Mouse (Mus musculus): ENCODE measurements around the gene Pibf1.

Gene Pibf1

GRCm38 (mm10) chr14:99141786-99142633 lies 42.8 kb downstream of the Pibf1 start:
- peak; percentile 81 for DNase-seq

- no peak for DNase-seq
Measured at GRCm38 (mm10) chr14:99146841-99147240, 47.6 kb downstream of the Pibf1 start.

DNA sequence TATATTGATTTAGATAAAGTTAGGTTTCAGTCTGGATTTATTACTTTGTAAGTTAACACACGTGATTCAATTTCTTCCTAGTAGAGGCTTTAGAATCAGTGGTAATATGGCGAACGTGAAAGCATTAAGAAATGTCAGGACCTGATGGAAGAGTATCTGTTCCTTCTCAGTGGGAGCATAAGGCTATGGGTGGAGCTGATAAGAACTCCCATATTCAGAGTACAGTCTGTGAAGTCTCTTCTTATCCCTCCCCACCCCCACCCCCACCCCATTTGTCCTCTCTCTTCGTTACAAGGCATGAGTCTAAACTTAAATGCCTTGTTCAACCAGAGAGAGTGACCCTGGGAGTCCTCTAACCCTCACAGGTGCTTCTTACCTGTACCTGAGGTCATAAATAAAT lies 53.5 kb downstream of the Pibf1 start:
- no peak for DNase-seq

- no peak for DNase-seq
Measured at GRCm38 (mm10) chr14:99159940-99160339, 60.7 kb downstream of the Pibf1 start.

- DNase-seq = no peak
Measured at GRCm38 (mm10) chr14:99163051-99163450, 63.8 kb downstream of the Pibf1 start.

DNA sequence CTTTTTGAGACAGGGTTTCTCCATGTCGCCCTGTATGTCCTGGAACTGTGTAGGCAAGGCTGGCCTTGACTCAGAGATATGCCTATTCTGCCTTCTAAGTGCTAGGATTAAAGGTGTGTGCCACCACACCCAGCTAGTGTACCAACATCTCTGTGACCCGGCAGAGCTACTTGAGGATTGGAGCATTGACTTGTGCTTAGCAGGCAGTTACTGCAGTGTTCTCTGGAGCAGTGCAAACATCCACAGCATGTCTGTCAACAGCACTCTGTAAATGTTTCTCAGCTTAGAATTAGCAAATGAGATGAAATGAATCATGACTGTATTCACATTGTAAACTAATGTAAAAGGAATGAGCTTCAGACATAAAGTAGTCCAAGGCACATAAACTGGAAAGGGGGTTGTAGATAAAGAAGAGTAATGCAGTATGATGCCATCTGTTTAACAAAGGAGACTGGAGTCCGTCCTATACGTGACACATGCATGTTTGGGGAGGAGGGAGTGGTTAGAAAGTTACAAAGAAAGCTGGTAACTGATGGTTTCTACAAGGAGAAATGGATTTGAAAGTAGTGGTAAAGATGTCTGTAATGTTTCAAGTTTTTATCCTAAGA lies 75.0 kb downstream of the Pibf1 start:
- DNase-seq = no peak

- peak; percentile 27 for DNase-seq
Measured at GRCm38 (mm10) chr14:99176559-99176958, 77.3 kb downstream of the Pibf1 start.

DNA sequence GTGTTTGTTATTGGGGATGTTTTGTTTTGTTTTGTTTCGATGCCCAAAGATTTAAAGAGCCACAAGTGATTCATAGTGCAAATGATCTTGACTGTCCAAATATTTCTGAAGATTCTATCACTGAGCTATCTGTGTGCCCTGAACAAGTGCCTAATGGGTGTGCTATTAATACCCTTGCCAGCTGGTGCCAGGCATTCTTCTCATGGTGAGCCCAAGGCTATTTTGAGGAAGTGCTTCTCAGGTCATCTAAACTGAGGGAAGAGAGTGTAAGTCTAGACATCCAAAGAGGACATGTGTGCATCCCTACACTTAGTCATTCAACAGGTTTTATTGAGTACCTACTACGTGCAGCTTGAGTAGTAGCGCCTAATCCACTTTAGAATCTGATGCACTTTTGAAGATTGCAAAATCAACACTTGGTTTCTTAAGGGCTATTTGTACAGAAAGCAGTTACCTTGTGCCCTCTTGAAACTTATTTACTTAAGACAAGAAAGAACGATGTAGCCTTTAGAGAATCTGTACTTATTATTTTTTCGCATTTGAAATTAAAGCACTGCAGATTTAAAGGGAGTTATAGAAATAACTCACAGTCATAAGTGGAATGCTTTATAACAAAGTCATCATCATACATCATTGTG lies 91.0 kb downstream of the Pibf1 start:
- DNase-seq = no peak

DNA sequence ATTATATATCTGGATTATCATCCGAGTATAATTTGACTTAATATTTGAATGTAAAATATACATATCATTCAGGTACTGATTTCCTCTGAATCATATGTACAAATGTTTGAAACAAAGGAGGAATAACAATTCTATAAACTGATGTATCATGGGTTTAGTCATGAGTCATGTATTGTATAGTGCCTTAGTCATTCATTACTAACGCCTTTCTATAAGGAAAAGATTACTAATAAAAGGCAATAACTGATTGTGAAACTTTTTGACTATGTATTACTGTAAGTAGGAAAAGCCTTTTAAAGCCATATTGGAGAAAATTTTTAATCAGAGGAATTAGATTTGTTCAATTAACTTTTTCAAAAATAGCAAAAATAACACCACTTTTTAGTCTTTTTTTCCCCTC lies 106.6 kb downstream of the Pibf1 start:
- DNase-seq = no peak

GRCm38 (mm10) chr14:99206591-99206990 lies 107.4 kb downstream of the Pibf1 start:
- DNase-seq = peak; percentile 10

- DNase-seq = no peak
Measured at GRCm38 (mm10) chr14:99210431-99210830, 111.2 kb downstream of the Pibf1 start.

GRCm38 (mm10) chr14:99218396-99219012 lies 119.3 kb downstream of the Pibf1 start:
- DNase-seq = no peak

DNA sequence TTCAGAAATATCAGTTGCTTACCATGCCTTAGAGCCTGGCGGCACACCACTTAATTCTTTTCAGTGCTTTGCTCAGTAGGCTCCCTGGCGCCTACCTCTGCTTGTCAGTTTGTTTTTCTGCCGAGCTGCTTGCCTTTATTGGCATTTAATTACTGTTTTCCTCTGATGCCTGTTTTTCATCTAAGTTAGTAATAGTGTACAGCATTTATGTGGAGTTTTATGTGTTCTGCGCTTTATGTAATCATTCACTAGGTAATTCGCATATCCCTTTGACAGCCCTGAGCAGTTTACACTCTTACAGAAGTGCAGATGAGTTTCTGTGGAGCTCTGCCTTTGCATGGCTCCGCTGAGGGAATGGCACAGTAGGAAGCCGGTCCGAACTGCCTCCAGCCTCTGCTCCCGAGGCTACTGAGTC lies 120.5 kb downstream of the Pibf1 start:
- DNase-seq = peak; percentile 8

- DNase-seq = no peak
Measured at GRCm38 (mm10) chr14:99225929-99226328, 126.7 kb downstream of the Pibf1 start.

GRCm38 (mm10) chr14:99229071-99229780 lies 130.0 kb downstream of the Pibf1 start:
- no peak for DNase-seq

- no peak for DNase-seq
Measured at GRCm38 (mm10) chr14:99233056-99233455, 133.8 kb downstream of the Pibf1 start.

GRCm38 (mm10) chr14:99237115-99237514 lies 137.9 kb downstream of the Pibf1 start:
- no peak for DNase-seq

DNA sequence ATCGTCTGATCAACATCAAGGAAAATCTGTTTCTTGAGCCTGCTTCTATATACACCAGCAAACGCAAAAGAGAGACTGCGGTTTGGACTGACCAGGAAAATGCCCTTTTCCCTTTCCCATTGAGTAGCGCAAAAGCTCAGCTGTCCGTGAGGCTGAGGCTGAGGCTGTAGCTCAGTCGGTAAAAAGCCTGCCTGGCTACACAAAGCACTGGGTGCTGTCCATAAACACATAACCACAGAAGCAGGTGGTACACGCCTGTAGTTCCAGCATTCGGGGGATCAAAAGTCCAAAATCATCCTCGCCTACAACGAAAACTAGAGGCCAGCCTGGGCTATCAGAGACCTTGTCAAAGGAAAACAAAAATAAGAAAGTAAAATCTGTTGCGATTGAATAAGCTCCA lies 141.3 kb downstream of the Pibf1 start:
- DNase-seq = no peak

DNA sequence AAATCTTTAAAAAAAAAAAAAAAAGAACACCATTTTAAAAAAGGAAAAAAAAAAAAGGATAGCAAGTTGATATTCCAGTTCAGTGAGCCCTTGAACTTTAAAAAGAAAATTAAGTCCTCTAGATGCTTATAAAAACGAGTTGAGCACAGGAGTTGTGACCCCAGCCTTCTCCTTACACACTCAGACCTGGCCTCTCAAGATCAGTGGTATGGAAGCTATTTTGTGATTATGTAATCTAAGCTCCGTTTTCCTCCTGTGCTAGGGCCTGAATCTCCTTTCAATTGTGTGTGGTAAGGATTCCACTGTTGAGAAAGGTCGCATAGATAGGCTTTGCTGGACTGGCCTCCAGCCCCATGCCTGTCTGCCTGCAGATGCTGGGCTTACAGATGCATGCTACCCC lies 145.3 kb downstream of the Pibf1 start:
- DNase-seq = no peak

GRCm38 (mm10) chr14:99262026-99262425 lies 162.8 kb downstream of the Pibf1 start:
- no peak for DNase-seq

DNA sequence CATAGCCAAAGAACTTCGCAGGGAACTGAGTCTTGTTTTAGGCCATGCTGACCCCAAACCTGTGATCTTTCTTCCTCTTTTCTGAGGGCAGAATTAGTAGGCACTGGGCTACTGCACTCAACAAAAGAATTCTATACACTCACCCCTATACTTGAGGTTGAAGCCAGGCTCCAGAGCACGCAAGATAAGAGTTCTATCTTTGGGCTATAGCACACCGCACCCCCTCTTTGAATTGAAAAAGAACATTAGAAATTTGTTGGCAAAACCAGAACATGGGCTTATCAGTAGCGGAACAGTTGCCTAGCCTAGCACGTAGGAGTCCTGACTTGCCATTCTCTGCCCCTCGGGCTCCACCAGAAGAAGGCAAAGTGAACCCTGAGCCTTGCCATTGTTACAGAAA lies 164.6 kb downstream of the Pibf1 start:
- DNase-seq = no peak

DNA sequence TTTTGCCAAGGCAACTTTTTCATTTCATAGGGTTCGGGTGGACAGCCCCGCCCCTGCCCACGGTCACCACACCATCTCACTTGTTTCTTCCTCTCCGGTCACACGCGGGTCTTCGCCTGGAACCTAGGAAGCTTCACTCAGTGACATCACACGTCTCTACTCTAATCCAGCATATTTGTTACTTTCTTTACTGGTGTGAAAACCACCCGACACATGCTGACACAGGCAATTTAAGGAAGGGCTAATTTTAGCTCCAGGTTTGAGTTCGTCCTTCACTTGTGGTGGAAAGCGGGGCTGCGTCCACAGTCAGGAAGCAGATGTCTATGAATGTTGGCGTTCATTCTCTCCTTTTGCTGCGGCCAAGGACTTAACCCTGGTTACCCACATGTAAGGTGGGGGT lies 166.6 kb downstream of the Pibf1 start:
- no peak for DNase-seq

GRCm38 (mm10) chr14:99266749-99267148 lies 167.5 kb downstream of the Pibf1 start:
- DNase-seq = no peak
